Comparison of ENCODE assay signal across 12 mouse cellular contexts in genomic region chr5:66355147-66355546, GRCm38 (mm10).
"Had no signal": no experiment of that assay in that cellular context is flagged by ENCODE, and none has a peak within 500 bp of the region (broad histone marks: within the 10 kb centered on the region; RNA-seq: fewer than 3 reads in every experiment).

No protein-coding gene starts in this region.

- DNase-seq: retina, postnatal 1 day; right cerebral cortex, adult 18-20 months; right cerebral cortex, postnatal 14 days; right cerebral cortex, postnatal 25 days; right cerebral cortex, postnatal 4 days; spleen, adult 18-20 months; thymus, adult 18-20 months; thymus, adult 2 months; thymus, postnatal 14 days; thymus, postnatal 25 days; thymus, postnatal 36 days; thymus, postnatal 4 days had no signal
